Mouse (Mus musculus) midbrain, postnatal 0 days (tissue): Measurements from ENCODE around the gene Tns2. TPM values are rescaled to one million over a fixed set of nuclear protein-coding genes. Genes with fewer than 3 reads are reported as not detected.

ENCODE experiments used
- ATAC-seq: fragments of 200-750 bp; cut with Nextera tagmentation; 2 replicates; pipeline ENCODE4 v1.8.0; 2017; ENCODE audit warnings: moderate number of reproducible peaks, mild to moderate bottlenecking, moderate TSS enrichment, moderate library complexity; ENCODE audit not compliant: low FRiP score
- DNase-seq: peaks from one replicate; pipeline ENCODE4 v3.0.0-alpha.2; 2015; ENCODE audit warnings: low spot score
- H3K27ac ChIP-seq: fragments of 300-500 bp; sonication (generic); 2 replicates; pipeline ENCODE4 v1.5.1; 2014; ENCODE audit warnings: low read depth, mild to moderate bottlenecking, low read length, mixed read lengths
- H3K27me3 ChIP-seq: fragments of 300-500 bp; sonication (generic); 2 replicates; pipeline ENCODE4 v1.6.1; 2014; ENCODE audit warnings: low read length, control low read depth, mixed read lengths; ENCODE audit not compliant: insufficient read depth
- H3K36me3 ChIP-seq: fragments of 300-500 bp; sonication (generic); 2 replicates; pipeline ENCODE4 v1.6.1; 2014; ENCODE audit warnings: low read length, control low read depth, mixed read lengths; ENCODE audit not compliant: insufficient read depth
- H3K4me1 ChIP-seq: fragments of 300-500 bp; sonication (generic); 2 replicates; pipeline ENCODE4 v1.6.1; 2014; ENCODE audit warnings: mild to moderate bottlenecking, control low read depth, antibody characterized with exemption, low read length, mixed read lengths; ENCODE audit not compliant: insufficient read depth
- H3K4me2 ChIP-seq: fragments of 300-500 bp; sonication (generic); 2 replicates; pipeline ENCODE4 v1.6.1; 2014; ENCODE audit warnings: low read depth, mild to moderate bottlenecking, low read length, mixed read lengths; ENCODE audit not compliant: poor library complexity, severe bottlenecking
- H3K4me3 ChIP-seq: fragments of 300-500 bp; sonication (generic); 2 replicates; pipeline ENCODE4 v1.5.1; 2014; ENCODE audit warnings: low read depth, mild to moderate bottlenecking, low read length, moderate library complexity
- H3K9ac ChIP-seq: fragments of 300-500 bp; sonication (generic); replicated peaks from 2 replicates; pipeline ENCODE4 v1.6.1; 2014; ENCODE audit warnings: mild to moderate bottlenecking, low read length, moderate library complexity, mixed read lengths; ENCODE audit not compliant: poor library complexity, severe bottlenecking
- H3K9me3 ChIP-seq: fragments of 300-500 bp; sonication (generic); 2 replicates; pipeline ENCODE4 v1.6.1; 2016; ENCODE audit warnings: low read length, control low read depth
- CTCF ChIP-seq: IDR thresholded peaks from 2 replicates; pipeline ENCODE4 v1.5.1; 2016; ENCODE audit warnings: antibody characterized with exemption, mild to moderate bottlenecking
- WGBS: fragments of 180-500 bp; shearing (Covaris S2); extraction: QIAGEN DNeasy Blood & Tissue Kit; methylation state at CpG from one replicate; pipeline ENCODE4 v1.1.7; 2014; 5-methylcytosine and 5-hydroxymethylcytosine counted together
- polyA plus RNA-seq: library from polyadenylated mRNA; unstranded; fragments of >200 nt; fragmentation: Nextera tagmentation; extraction: Ambion mirVana; gene quantifications from 2 replicates; pipeline ENCODE4 v1.2.1, GENCODE M21; 2015
- total RNA-seq: library from RNA; depleted of rRNA; stranded (reverse); fragments of >200 nt; gene quantifications from 2 replicates; pipeline ENCODE4 v1.2.3, GENCODE M21; 2014

The Tns2 gene
- total and polyA plus RNA-seq, 2 experiments from 2014 or later: 5.1 to 18.1 TPM

DNA sequence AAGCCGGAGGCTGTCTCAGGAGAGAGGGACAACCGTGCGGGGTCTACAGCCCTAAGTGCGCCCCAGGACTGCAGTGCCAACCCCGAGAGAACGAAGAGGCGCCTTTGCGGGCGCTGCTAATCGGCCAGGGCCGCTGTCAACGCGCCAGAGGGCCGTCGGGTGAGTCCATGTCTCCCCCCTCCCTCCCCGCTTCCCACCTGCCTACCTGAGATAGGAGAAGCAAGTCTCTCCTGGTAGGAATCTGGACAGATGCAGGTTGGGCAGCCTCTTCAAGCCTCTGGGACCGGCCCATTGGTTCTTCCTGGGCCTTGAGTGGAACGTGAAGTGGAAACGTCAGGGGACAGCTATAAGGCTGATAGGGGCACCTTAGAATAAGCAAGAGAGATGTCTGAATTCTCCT lies 44.5 kb downstream of the Tns2 start:
- no peak overlapping the region for H3K27ac ChIP-seq
- WGBS: 15% methylated on average over 19 of the region's 19 CpGs
- H3K27me3 ChIP-seq: peaks cover 26% of the 10 kb centered on the region
- H3K9ac ChIP-seq: no peak overlapping the region
- H3K4me3 ChIP-seq: no peak overlapping the region
- ATAC-seq: no peak
- H3K4me1 ChIP-seq: no peaks in the 10 kb centered on the region
- no peak for TF ChIP-seq CTCF
- peak overlapping the region; percentile 21; the same call in 1 of the 2 replicates for H3K4me2 ChIP-seq
- no peaks in the 10 kb centered on the region for H3K9me3 ChIP-seq
- H3K36me3 ChIP-seq: no peaks in the 10 kb centered on the region
- no peak for DNase-seq

DNA sequence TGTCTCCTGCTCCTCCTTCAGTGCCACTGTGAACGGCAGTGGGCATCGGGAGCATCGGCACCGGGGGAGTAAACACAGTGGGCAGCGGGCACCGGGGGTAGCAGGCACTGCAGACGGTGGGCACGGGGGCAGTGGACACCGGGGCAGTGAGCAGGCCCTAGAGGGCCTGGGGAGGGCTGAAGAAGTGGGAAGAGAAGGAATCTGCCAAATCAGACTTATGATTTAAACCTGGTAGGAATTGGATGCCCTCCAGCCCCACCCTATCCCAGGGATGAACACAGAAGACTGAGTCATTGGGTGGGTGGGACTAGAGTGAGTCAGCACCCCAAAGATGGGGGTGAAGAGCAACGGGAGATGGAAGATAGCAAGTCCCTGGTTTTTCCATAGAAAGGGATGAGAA lies 45.1 kb downstream of the Tns2 start:
- Histone ChIP-seq H3K36me3 (no peaks in the 10 kb centered on the region), H3K9ac (no peak overlapping the region), H3K27ac (no peak overlapping the region), H3K27me3 (peaks cover 26% of the 10 kb centered on the region), H3K4me3 (no peak overlapping the region), H3K4me2 (no peak overlapping the region), H3K4me1 (no peaks in the 10 kb centered on the region), H3K9me3 (no peaks in the 10 kb centered on the region)
- ATAC-seq: no peak
- no peak for TF ChIP-seq CTCF
- 85% methylated on average over 10 of the region's 10 CpGs for WGBS
- no peak for DNase-seq

DNA sequence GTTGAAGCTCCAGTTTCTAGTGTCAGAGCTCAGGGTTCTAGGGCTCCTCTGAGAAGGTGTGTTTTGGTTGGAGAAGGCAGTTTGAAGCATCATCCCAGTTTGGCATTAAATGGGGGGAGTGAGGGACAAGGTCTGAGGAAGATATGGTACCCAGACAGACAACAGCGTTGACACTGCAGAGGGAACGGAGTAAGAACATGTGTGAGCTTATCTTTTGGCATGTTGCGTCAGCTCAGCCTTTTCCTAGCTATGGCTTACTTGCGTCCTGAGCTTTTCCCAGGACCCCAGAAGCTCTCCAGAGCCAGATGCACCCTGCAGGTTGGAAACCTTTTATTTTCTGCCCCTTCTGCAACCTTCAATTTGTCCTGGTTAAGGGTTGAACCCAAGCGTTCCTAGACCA lies 45.9 kb downstream of the Tns2 start:
- Histone ChIP-seq H3K9ac (no peak overlapping the region), H3K4me2 (no peak overlapping the region), H3K4me3 (no peak overlapping the region), H3K9me3 (no peaks in the 10 kb centered on the region), H3K27me3 (peaks cover 26% of the 10 kb centered on the region), H3K36me3 (no peaks in the 10 kb centered on the region), H3K4me1 (no peaks in the 10 kb centered on the region), H3K27ac (no peak overlapping the region)
- no peak for TF ChIP-seq CTCF
- WGBS: 93% methylated on average over 5 of the region's 5 CpGs
- DNase-seq (no peak), ATAC-seq (no peak)

DNA sequence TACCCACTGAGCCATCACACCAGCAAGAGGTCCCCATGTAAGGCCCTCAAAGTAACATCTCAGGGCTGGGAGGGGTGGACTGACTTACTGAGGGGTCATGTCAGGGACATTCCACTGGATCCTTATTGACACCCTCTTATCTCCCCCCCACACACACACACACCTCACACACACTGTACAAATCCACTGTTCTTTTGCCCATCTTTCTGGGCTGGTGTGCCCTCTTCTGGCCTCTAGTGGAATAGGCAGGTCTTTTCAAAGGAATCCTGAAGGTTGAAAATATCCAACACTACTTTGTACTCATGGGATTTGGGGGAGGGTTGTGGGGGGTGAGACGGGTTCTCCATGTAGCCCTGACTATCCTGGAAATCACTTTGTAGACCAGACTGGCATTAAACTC lies 46.7 kb downstream of the Tns2 start:
- 0% methylated on average over 1 of the region's 1 CpGs for WGBS
- Histone ChIP-seq H3K27me3 (peaks cover 26% of the 10 kb centered on the region), H3K4me2 (no peak overlapping the region), H3K27ac (no peak overlapping the region), H3K4me3 (no peak overlapping the region), H3K4me1 (no peaks in the 10 kb centered on the region), H3K36me3 (no peaks in the 10 kb centered on the region), H3K9ac (no peak overlapping the region), H3K9me3 (no peaks in the 10 kb centered on the region)
- peak; percentile 85 for TF ChIP-seq CTCF
- ATAC-seq (no peak), DNase-seq (peak; percentile 53)

DNA sequence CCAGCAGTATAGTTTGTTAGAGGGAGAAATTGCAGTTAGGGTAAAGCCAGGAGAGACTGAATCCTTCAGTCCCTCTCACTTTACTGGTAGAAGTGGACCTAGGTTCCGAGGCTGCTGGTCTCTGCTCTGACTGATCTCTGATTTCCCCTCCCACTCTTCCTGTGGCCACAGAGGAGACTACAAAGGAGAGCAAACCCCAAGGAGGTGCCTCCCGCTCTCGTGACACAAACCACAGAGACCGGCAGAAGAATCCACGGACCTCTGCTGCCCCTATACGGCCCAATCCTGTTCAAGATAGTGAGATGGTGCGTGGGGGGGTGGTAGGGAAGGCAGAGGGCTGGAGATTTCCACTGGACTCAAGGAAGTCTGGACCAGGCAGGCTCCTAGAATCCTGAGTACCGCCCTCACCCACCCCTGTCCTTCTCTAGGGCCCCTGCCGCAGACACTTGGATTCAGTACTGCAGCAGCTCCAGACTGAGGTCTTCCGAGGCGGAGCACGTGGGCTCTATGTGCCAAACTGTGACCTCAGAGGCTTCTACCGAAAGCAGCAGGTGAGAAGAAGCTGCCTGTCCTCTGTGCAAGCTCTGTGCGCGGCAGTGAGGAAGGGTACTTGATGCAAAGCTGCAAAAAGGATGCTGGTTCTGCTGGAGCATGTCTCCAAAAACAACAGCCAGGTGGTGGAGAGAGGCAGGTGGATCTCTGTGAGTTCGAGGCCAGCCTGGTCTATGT lies 47.6 kb downstream of the Tns2 start:
- H3K4me3 ChIP-seq: no peak overlapping the region
- no peak overlapping the region for H3K4me2 ChIP-seq
- TF ChIP-seq CTCF: no peak
- no peak overlapping the region for H3K27ac ChIP-seq
- ATAC-seq: no peak
- no peak for DNase-seq
- H3K9ac ChIP-seq: no peak overlapping the region
- WGBS: 73% methylated on average over 16 of the region's 16 CpGs
- H3K4me1 ChIP-seq: no peaks in the 10 kb centered on the region
- peaks cover 26% of the 10 kb centered on the region for H3K27me3 ChIP-seq
- H3K36me3 ChIP-seq: no peaks in the 10 kb centered on the region
- no peaks in the 10 kb centered on the region for H3K9me3 ChIP-seq

DNA sequence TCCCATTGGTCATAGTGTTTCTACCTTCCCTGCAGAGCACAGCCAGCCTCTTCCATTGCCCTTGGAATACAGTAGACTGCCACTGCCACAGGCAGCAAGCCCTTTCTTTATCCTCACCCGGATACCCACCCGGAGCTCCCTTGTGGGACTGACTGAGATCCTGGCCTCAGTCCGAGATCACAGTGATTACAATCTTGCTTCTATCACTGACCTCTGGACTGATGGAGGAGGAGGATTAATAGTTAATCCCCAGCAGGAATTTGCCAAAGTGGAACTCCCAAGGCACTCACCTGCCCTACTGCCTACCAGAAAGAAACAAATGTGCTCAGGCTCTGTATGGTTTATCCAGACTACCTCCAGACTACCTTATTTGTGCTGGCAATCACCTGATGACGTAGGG lies 49.3 kb downstream of the Tns2 start:
- no peak overlapping the region for H3K4me3 ChIP-seq
- 68% methylated on average over 4 of the region's 4 CpGs for WGBS
- TF ChIP-seq CTCF: no peak
- no peak overlapping the region for H3K4me2 ChIP-seq
- peaks cover 15% of the 10 kb centered on the region; the same call in 1 of the 2 replicates for H3K27me3 ChIP-seq
- H3K9me3 ChIP-seq: no peaks in the 10 kb centered on the region
- H3K4me1 ChIP-seq: no peaks in the 10 kb centered on the region
- ATAC-seq (no peak), DNase-seq (no peak)
- no peak overlapping the region for H3K9ac ChIP-seq
- H3K36me3 ChIP-seq: no peaks in the 10 kb centered on the region
- no peak overlapping the region for H3K27ac ChIP-seq
